Mouse (Mus musculus): ENCODE measurements around the gene Anp32b.

GRCm38 (mm10) chr4:46457186-46457585, 6.5 kb downstream of the Anp32b start:
- no peak for TF ChIP-seq TAL1 (IDR thresholded peaks at IDR 0.05; ENCODE audit: low read length)
- TF ChIP-seq GATA1 (IDR thresholded peaks at IDR 0.05; ENCODE audit: low read length): no peak
